Mouse (Mus musculus): ENCODE measurements around the gene Zbp1. TPM values are rescaled to one million over a fixed set of nuclear protein-coding genes. Genes with fewer than 3 reads are reported as not detected.

Gene Zbp1
- total and polyA plus RNA-seq, 3 experiments, result 0.47 to 1.2 (median 0.91) TPM

DNA sequence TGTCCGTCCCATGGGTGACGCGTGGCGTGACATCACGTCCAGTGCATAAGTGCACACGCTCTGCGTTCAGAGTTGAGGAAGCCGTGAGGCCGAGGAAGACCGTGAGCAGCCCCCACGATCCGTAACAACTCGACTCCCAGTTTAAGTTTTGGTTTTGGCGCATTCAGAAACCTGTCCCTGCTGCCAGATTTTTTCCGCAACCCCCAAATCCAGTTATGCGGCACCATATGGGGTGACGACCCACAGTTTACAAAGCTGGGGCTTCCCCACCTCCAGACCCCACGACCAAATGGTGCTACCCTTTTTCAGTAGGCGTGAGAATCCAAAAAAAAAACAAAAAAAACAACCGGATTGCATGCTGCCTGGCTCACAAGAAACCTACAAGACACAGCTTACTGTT, 26.5 kb upstream of the Zbp1 start:
- H3K4me3 ChIP-seq, result no peak overlapping the region
- DNase-seq, result no peak
- no peaks in the 10 kb centered on the region for H3K27me3 ChIP-seq (ENCODE audit: control insufficient read depth, insufficient read depth, low read length)
- H3K4me1 ChIP-seq (ENCODE audit: control insufficient read depth, insufficient read depth, low read length), result peaks cover 11% of the 10 kb centered on the region
- intact Hi-C loops (cut with DNase I), result no loop called here
- peaks cover 4% of the 10 kb centered on the region for H3K79me2 ChIP-seq (replicated peaks; ENCODE audit: control insufficient read depth, insufficient read depth, low read length)
- H3K36me3 ChIP-seq (ENCODE audit: control insufficient read depth, insufficient read depth, low read length), result no peaks in the 10 kb centered on the region
- 93% methylated on average over 20 of the region's 20 CpGs for WGBS
- no peak overlapping the region for H3K27ac ChIP-seq
- H3K9ac ChIP-seq (ENCODE audit: low read depth, low read length), result no peak overlapping the region
- TF ChIP-seq EP300 (IDR thresholded peaks at IDR 0.05; ENCODE audit: insufficient read depth, low read depth, low read length) (no peak), POLR2A (IDR thresholded peaks at IDR 0.05; ENCODE audit: insufficient read depth, low read depth, low read length) (no peak), CTCF (IDR thresholded peaks at IDR 0.05) (no peak)

DNA sequence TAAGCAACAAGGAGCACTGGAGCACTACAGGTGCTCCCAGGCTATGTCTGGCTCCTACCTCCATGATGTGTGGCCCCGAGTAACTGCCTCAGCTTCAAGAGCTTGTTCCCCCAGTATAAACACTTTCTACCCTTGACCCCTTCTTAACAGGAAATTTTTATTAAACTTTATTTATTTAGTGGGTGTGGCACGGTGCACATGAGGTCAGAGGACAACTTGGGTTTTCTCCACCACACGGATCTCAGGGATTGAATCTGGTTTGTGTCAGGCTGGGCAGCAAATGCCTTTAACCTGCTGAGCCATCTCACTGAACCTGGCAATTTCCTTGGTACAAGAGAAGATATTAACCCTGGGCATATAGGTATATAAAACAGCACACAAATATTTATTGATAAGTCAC, 25.4 kb upstream of the Zbp1 start:
- Histone ChIP-seq H3K27ac (no peak overlapping the region), H3K27me3 (ENCODE audit: control insufficient read depth, insufficient read depth, low read length) (no peaks in the 10 kb centered on the region), H3K4me1 (ENCODE audit: control insufficient read depth, insufficient read depth, low read length) (peaks cover 7% of the 10 kb centered on the region), H3K4me3 (no peak overlapping the region), H3K36me3 (ENCODE audit: control insufficient read depth, insufficient read depth, low read length) (no peaks in the 10 kb centered on the region), H3K79me2 (replicated peaks; ENCODE audit: control insufficient read depth, insufficient read depth, low read length) (peaks cover 4% of the 10 kb centered on the region), H3K9ac (ENCODE audit: low read depth, low read length) (no peak overlapping the region)
- TF ChIP-seq CTCF (IDR thresholded peaks at IDR 0.05) (no peak), POLR2A (IDR thresholded peaks at IDR 0.05; ENCODE audit: insufficient read depth, low read depth, low read length) (no peak), EP300 (IDR thresholded peaks at IDR 0.05; ENCODE audit: insufficient read depth, low read depth, low read length) (no peak)
- intact Hi-C loops (cut with DNase I), result no loop called here
- no peak for DNase-seq
- WGBS, result 56% methylated on average over 3 of the region's 3 CpGs

DNA sequence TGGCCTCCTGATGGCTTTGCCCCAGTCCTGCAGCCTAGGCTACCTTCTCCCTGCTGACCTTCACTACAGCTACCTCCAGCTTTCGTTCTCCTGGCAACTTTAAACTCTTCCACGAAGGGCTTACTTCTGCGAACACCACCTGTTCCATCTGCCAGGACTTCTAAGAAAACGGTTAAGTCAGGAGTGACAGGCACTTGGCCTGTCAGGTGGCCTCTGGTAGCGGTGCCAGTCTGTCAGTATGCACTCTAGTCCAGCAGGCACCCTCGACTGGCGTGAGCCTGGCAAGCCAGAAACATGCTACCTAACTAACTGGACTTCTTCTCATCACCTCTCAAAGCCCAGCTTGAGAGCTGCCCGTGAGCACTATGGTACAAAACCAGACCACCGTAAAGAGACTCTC, 24.9 kb upstream of the Zbp1 start:
- no peaks in the 10 kb centered on the region for H3K27me3 ChIP-seq (ENCODE audit: control insufficient read depth, insufficient read depth, low read length)
- no peak overlapping the region for H3K4me3 ChIP-seq
- peaks cover 7% of the 10 kb centered on the region for H3K4me1 ChIP-seq (ENCODE audit: control insufficient read depth, insufficient read depth, low read length)
- 63% methylated on average over 9 of the region's 9 CpGs for WGBS
- H3K27ac ChIP-seq, result no peak overlapping the region
- TF ChIP-seq CTCF (IDR thresholded peaks at IDR 0.05) (no peak), EP300 (IDR thresholded peaks at IDR 0.05; ENCODE audit: insufficient read depth, low read depth, low read length) (no peak), POLR2A (IDR thresholded peaks at IDR 0.05; ENCODE audit: insufficient read depth, low read depth, low read length) (no peak)
- H3K79me2 ChIP-seq (replicated peaks; ENCODE audit: control insufficient read depth, insufficient read depth, low read length), result peaks cover 4% of the 10 kb centered on the region
- peak in 1 of 2 experiments; percentile 47 for DNase-seq
- H3K36me3 ChIP-seq (ENCODE audit: control insufficient read depth, insufficient read depth, low read length), result no peaks in the 10 kb centered on the region
- no peak overlapping the region for H3K9ac ChIP-seq (ENCODE audit: low read depth, low read length)
- intact Hi-C loops (cut with DNase I), result no loop called here

DNA sequence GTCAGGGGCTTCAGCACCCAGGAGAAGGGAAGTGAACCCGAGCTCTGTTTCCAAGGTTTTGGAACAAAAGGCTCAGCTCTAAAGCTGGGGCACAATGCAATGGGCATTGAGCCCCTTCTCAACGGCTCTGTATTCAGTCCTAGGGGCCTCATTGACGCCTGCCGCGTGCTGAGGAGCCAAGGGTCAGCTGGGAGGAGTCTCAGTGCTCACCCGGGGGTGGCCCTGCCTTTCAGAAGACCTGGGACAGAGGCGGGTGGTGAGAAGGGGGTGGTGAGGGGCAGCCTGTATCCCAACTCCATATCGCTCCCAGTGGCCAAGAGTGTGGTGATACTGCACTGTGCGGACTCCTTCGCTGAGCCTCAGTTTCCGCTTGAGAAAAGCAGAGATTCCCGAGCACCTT, 24.2 kb upstream of the Zbp1 start:
- no peak for TF ChIP-seq POLR2A (IDR thresholded peaks at IDR 0.05; ENCODE audit: insufficient read depth, low read depth, low read length)
- TF ChIP-seq CTCF (IDR thresholded peaks at IDR 0.05), result no peak
- TF ChIP-seq EP300 (IDR thresholded peaks at IDR 0.05; ENCODE audit: insufficient read depth, low read depth, low read length), result no peak
- H3K4me1 ChIP-seq (ENCODE audit: control insufficient read depth, insufficient read depth, low read length), result peaks cover 7% of the 10 kb centered on the region
- peaks cover 4% of the 10 kb centered on the region for H3K79me2 ChIP-seq (replicated peaks; ENCODE audit: control insufficient read depth, insufficient read depth, low read length)
- no peaks in the 10 kb centered on the region for H3K36me3 ChIP-seq (ENCODE audit: control insufficient read depth, insufficient read depth, low read length)
- intact Hi-C loops (cut with DNase I), result no loop called here
- H3K27me3 ChIP-seq (ENCODE audit: control insufficient read depth, insufficient read depth, low read length), result no peaks in the 10 kb centered on the region
- no peak for DNase-seq
- H3K27ac ChIP-seq, result no peak overlapping the region
- WGBS, result 71% methylated on average over 12 of the region's 12 CpGs
- H3K4me3 ChIP-seq, result no peak overlapping the region
- no peak overlapping the region for H3K9ac ChIP-seq (ENCODE audit: low read depth, low read length)

DNA sequence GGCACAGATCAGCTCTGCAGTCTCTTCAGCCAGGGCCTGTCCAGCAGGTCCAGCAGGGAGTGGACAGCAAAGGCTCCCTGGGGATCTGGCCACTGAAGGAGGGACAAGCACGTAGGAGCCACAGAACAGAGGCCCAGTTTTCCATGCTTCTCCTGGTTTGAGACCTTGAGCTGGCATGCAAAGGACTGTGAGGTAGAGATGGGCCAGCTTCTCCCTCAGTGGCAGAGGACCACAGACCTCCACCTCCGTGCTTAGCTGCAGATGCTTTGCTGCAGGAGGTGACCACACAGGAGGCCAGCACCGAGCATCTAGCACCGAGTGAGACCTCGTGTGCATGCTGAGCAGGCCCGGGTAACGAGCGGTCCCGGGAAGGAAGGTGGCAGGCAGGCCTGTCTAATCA, 22.0 kb upstream of the Zbp1 start:
- H3K4me1 ChIP-seq (ENCODE audit: control insufficient read depth, insufficient read depth, low read length), result peaks cover 13% of the 10 kb centered on the region

DNA sequence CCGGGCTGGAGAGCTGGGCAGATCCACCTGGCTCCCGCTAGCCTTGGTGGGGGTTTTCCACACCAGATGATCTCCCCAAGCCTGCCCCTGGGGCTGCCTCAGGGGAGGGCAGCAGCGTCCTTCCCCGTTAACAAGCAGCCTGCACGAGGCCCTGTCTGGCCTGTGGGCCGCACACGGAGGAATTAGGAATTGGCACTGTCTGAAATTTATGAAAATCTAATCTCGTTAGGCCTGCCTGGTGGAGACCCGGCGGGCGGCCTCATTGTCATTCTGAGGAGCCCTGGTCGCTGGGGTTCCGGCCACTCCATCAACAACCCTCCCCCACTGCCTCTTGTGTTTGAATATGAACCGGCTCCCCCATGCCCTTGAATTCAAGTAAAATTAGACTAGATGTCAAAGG, 19.8 kb upstream of the Zbp1 start:
- no peaks in the 10 kb centered on the region for H3K27me3 ChIP-seq (ENCODE audit: control insufficient read depth, insufficient read depth, low read length)
- no peaks in the 10 kb centered on the region for H3K36me3 ChIP-seq (ENCODE audit: control insufficient read depth, insufficient read depth, low read length)
- peaks cover 5% of the 10 kb centered on the region for H3K79me2 ChIP-seq (replicated peaks; ENCODE audit: control insufficient read depth, insufficient read depth, low read length)
- peaks cover 11% of the 10 kb centered on the region for H3K4me1 ChIP-seq (ENCODE audit: control insufficient read depth, insufficient read depth, low read length)
- TF ChIP-seq EP300 (IDR thresholded peaks at IDR 0.05; ENCODE audit: insufficient read depth, low read depth, low read length) (no peak), CTCF (IDR thresholded peaks at IDR 0.05) (no peak), POLR2A (IDR thresholded peaks at IDR 0.05; ENCODE audit: insufficient read depth, low read depth, low read length) (no peak)
- no peak overlapping the region for H3K27ac ChIP-seq
- intact Hi-C loops (cut with DNase I), result no loop called here
- DNase-seq, result no peak
- H3K4me3 ChIP-seq, result no peak overlapping the region
- 58% methylated on average over 14 of the region's 14 CpGs for WGBS
- H3K9ac ChIP-seq (ENCODE audit: low read depth, low read length), result no peak overlapping the region

More for the DNA sequence above, 22.0 kb upstream of the Zbp1 start:
- intact Hi-C loops (cut with DNase I), result no loop called here
- DNase-seq, result no peak
- TF ChIP-seq CTCF (IDR thresholded peaks at IDR 0.05) (no peak), EP300 (IDR thresholded peaks at IDR 0.05; ENCODE audit: insufficient read depth, low read depth, low read length) (no peak), POLR2A (IDR thresholded peaks at IDR 0.05; ENCODE audit: insufficient read depth, low read depth, low read length) (no peak)
- Histone ChIP-seq H3K79me2 (replicated peaks; ENCODE audit: control insufficient read depth, insufficient read depth, low read length) (peaks cover 5% of the 10 kb centered on the region), H3K9ac (ENCODE audit: low read depth, low read length) (no peak overlapping the region), H3K27me3 (ENCODE audit: control insufficient read depth, insufficient read depth, low read length) (no peaks in the 10 kb centered on the region), H3K27ac (no peak overlapping the region), H3K4me3 (no peak overlapping the region), H3K36me3 (ENCODE audit: control insufficient read depth, insufficient read depth, low read length) (no peaks in the 10 kb centered on the region)
- 72% methylated on average over 9 of the region's 9 CpGs for WGBS
